Mouse (Mus musculus) heart, embryonic 14.5 days (tissue): ENCODE data around the gene Hcls1. TPM values are rescaled to one million over a fixed set of nuclear protein-coding genes. Genes with fewer than 3 reads are reported as not detected.

Experiments used
- ATAC-seq: fragments of 200-750 bp; cut with Nextera tagmentation; 2 replicates; pipeline ENCODE4 v1.8.0; 2017; ENCODE audit warnings: low read depth, moderate TSS enrichment; ENCODE audit not compliant: insufficient number of reproducible peaks, insufficient read depth, low FRiP score
- H3K27ac ChIP-seq, 2 experiments: fragments of 200-500 bp in 1 of 2; fragments of 300-500 bp in 1 of 2; sonication (generic) in 1 of 2; replicated peaks in 1 of 2; 2 replicates each; pipeline ENCODE4 v1.5.1; 2012 to 2014; ENCODE audit warnings: low read depth in 2 of 2, low read length in 2 of 2, control low read depth in 1 of 2, mild to moderate bottlenecking in 1 of 2, mixed read lengths in 1 of 2; ENCODE audit not compliant: control insufficient read depth in 1 of 2, insufficient read depth in 1 of 2
- H3K27me3 ChIP-seq: fragments of 300-500 bp; sonication (generic); 2 replicates; pipeline ENCODE4 v1.6.1; 2014; ENCODE audit warnings: mild to moderate bottlenecking, low read length, control low read depth; ENCODE audit not compliant: control insufficient read depth, insufficient read depth
- H3K36me3 ChIP-seq: fragments of 300-500 bp; sonication (generic); 2 replicates; pipeline ENCODE4 v1.6.1; 2014; ENCODE audit warnings: mild to moderate bottlenecking, control low read depth, low read length, mixed read lengths; ENCODE audit not compliant: control insufficient read depth, insufficient read depth
- H3K4me1 ChIP-seq, 2 experiments: fragments of 200-500 bp in 1 of 2; fragments of 300-500 bp in 1 of 2; sonication (generic) in 1 of 2; 2 replicates each; pipeline ENCODE4 v1.6.1; 2012 to 2014; ENCODE audit warnings: low read length in 2 of 2, control low read depth in 1 of 2, mixed read lengths in 1 of 2; ENCODE audit not compliant: control insufficient read depth in 2 of 2, insufficient read depth in 2 of 2
- H3K4me2 ChIP-seq: fragments of 300-500 bp; sonication (generic); 2 replicates; pipeline ENCODE4 v1.6.1; 2014; ENCODE audit warnings: mild to moderate bottlenecking, low read length
- H3K4me3 ChIP-seq, 2 experiments: fragments of 200-500 bp in 1 of 2; fragments of 300-500 bp in 1 of 2; sonication (generic) in 1 of 2; 2 replicates each; pipeline ENCODE4 v1.5.1; 2012 to 2014; ENCODE audit warnings: low read length in 2 of 2, mild to moderate bottlenecking in 2 of 2, control low read depth in 1 of 2, low read depth in 1 of 2, moderate library complexity in 1 of 2; ENCODE audit not compliant: control insufficient read depth in 1 of 2, insufficient read depth in 1 of 2
- H3K9ac ChIP-seq: fragments of 300-500 bp; sonication (generic); 2 replicates; pipeline ENCODE4 v1.6.1; 2014; ENCODE audit warnings: mild to moderate bottlenecking, low read length
- H3K9me3 ChIP-seq: fragments of 300-500 bp; sonication (generic); 2 replicates; pipeline ENCODE4 v1.6.1; 2016; ENCODE audit warnings: low read length, control low read depth; ENCODE audit not compliant: control insufficient read depth
- WGBS: fragments of 180-500 bp; shearing (Covaris S2); extraction: QIAGEN DNeasy Blood & Tissue Kit; methylation state at CpG from one replicate; pipeline ENCODE4 v1.1.7; 2014; 5-methylcytosine and 5-hydroxymethylcytosine counted together
- polyA plus RNA-seq: library from polyadenylated mRNA; unstranded; fragments of >200 nt; fragmentation: Nextera tagmentation; extraction: Ambion mirVana; gene quantifications from 2 replicates; pipeline ENCODE4 v1.2.1, GENCODE M21; 2014

Hcls1 gene
- 2.3 and 3.4 TPM in 2 replicates for polyA plus RNA-seq

DNA sequence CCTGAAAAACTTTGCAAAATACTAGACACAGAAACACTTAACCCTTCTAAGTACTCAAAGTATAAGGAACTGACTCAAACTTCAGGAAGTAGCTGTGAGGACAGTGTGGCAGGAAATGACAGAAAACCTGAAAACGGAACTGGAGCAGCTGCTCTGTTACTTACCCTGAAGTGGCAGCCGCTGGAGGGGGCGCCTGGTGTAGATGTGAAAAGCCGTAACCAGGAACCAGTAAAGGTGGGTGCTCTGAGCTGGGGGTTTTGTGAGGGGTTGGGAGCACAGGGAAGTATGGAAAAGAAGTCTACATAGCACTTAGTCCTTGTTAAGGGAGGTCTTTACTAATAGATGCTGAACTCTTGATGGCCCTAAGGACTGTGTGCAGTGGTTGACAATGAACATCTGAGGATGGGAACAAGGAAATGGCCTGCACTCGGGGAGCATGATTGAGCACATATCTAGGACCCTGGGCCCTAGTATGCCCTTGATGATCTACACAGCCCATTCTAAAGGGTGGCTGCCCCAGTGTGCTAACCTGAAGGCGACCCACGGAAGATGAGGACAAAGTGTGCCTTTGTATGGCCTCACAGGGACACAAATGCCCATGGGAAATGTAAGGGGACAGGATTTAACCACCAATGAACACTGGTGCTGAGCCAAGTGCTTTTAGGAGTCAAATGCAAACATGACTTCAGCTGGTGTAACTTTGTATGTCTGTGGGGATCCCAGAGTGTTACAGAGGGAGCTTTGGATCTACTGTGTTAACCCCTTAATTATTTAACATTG, at the start of gene Hcls1:
Gene Hcls1, plus strand, starts transcription at position 143 of the 780 bp plus-strand sequence.
- 67% methylated on average over 7 of the region's 7 CpGs for WGBS
- no peaks in the 10 kb centered on the region for H3K9me3 ChIP-seq
- peaks cover 6 to 15% of the 10 kb centered on the region in 2 experiments; a peak in 2 of 4 replicates for H3K4me1 ChIP-seq
- peak within 1 kb of the TSS; percentile 32 for H3K4me2 ChIP-seq
- peaks cover 35% of the 10 kb centered on the region for H3K36me3 ChIP-seq
- peak within 1 kb of the TSS; percentile 51 to 60 for H3K27ac ChIP-seq
- no peak within 1 kb of the TSS; a peak in 2 of 4 replicates for H3K4me3 ChIP-seq
- peak within 1 kb of the TSS; percentile 35; the same call in 1 of the 2 replicates for H3K9ac ChIP-seq
- no peaks in the 10 kb centered on the region for H3K27me3 ChIP-seq
- no peak for ATAC-seq

DNA sequence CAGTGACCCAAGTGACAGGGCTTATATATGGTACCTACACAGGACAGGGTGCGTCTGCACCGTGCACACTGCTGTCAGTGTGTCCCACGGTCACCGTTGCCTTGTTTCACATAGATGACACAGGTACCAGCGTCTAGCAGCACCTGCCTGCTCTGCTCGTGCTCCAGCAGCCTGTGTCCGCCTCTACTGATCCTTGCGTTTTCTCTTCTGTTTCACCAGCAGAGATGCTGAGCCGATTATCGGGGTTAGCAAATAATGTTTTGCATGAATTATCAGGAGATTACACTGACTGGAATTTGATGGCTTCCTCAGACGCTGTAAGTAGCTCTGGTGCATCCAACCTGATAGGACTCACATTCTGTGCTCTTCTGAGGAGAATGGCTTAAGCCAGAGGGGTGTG, 48.9 kb upstream of the Hcls1 start:
- Histone ChIP-seq H3K27me3 (no peaks in the 10 kb centered on the region), H3K9me3 (no peaks in the 10 kb centered on the region), H3K4me3 (no peak overlapping the region), H3K9ac (no peak overlapping the region), H3K36me3 (peaks cover 51% of the 10 kb centered on the region), H3K4me1 (no peaks in the 10 kb centered on the region), H3K4me2 (no peak overlapping the region), H3K27ac (no peak overlapping the region)
- no peak for ATAC-seq
- 90% methylated on average over 11 of the region's 11 CpGs for WGBS

DNA sequence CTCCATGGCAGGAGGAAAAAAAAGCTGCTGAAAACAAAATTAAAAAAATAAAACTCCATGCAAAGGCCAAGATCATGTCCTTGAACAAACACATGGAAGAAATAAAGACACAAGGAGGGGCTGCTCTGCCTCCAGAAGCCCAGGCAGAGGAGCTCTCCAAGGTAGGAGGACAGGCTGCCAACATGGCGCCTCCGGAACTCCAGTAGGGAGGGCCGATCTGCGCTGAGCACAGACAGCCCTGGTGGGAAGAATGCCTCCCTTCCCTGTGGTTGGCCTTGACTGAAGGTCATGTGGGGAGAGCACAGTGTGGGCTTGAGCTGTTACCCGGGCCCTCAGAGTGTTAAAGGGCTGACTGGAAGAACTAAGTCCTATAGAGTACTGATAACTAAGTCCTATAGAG, 47.2 kb upstream of the Hcls1 start:
- no peak for ATAC-seq
- Histone ChIP-seq H3K9ac (no peak overlapping the region), H3K4me2 (no peak overlapping the region), H3K27me3 (no peaks in the 10 kb centered on the region), H3K4me3 (no peak overlapping the region), H3K4me1 (no peaks in the 10 kb centered on the region), H3K9me3 (no peaks in the 10 kb centered on the region), H3K36me3 (peaks cover 67% of the 10 kb centered on the region), H3K27ac (no peak overlapping the region)
- WGBS = 71% methylated on average over 5 of the region's 5 CpGs

DNA sequence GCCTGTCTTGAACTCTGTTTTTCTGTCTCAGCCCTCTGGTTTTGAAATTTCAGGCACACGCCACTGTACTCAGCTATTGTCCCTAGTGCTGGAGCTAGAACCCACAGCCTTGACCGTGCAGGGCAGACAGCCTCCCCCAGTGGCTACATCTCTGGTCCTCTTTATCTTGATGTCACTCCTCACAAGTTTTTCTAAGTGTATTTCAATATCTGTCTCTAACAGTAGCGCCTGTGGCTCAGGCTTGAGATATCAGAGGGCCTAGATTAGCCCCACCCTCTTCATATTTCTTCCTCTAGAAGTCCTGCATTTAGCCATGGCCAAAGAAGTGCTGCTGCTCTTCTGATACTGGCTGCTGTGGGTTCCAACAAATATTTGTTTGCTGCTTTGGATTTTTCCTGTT, 44.2 kb upstream of the Hcls1 start:
- H3K4me2 ChIP-seq = no peak overlapping the region
- H3K36me3 ChIP-seq = peaks cover 93% of the 10 kb centered on the region
- WGBS = 86% methylated on average over 3 of the region's 3 CpGs
- no peaks in the 10 kb centered on the region for H3K27me3 ChIP-seq
- no peak for ATAC-seq
- H3K4me1 ChIP-seq = no peaks in the 10 kb centered on the region
- H3K9me3 ChIP-seq = no peaks in the 10 kb centered on the region
- H3K9ac ChIP-seq = no peak overlapping the region
- H3K27ac ChIP-seq = no peak overlapping the region
- H3K4me3 ChIP-seq = no peak overlapping the region

DNA sequence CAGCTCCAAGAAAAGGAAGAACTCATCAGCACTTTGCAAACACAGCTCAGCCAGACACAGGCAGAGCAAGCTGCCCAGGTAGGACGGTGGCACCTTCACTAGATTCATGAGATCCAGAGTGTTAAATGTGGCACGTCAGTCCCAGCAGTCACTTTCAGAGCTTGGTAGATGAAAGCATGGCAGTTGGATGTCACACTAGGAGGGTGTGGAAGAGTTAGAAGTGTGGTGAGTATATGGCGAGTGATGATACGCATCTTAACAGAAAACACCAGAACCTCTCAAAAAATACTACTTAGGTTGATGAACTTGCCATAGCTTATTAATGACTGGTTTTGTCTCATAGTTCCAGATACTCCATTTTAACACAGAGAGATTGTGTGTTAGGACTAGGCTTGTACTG, 43.4 kb upstream of the Hcls1 start:
- no peak overlapping the region for H3K4me3 ChIP-seq
- no peaks in the 10 kb centered on the region for H3K27me3 ChIP-seq
- no peaks in the 10 kb centered on the region for H3K4me1 ChIP-seq
- H3K4me2 ChIP-seq = no peak overlapping the region
- H3K27ac ChIP-seq = no peak overlapping the region
- H3K36me3 ChIP-seq = peaks cover 94% of the 10 kb centered on the region
- ATAC-seq = no peak
- no peaks in the 10 kb centered on the region for H3K9me3 ChIP-seq
- no peak overlapping the region for H3K9ac ChIP-seq
- 93% methylated on average over 4 of the region's 4 CpGs for WGBS

DNA sequence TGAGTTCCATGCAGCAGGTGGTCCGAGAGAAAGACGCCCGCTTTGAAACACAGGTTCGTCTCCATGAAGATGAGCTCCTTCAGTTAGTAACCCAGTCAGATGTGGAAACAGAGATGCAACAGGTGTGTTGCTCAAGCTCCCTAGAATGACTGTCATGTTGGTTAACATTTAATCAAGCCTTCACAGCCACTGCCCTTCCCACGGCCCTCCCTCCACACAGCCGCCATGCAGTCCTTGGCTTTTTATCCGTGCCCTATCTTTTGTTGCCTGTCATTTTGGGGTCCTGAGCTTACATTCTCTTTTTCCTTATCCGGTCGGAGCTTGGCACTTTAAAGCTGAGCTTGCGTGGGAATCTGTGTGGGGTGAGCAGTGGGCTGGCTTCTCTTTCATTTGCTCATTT, 41.5 kb upstream of the Hcls1 start:
- ATAC-seq = no peak
- Histone ChIP-seq H3K4me2 (no peak overlapping the region), H3K9me3 (no peaks in the 10 kb centered on the region), H3K36me3 (peaks cover 94% of the 10 kb centered on the region), H3K27me3 (no peaks in the 10 kb centered on the region), H3K4me3 (no peak overlapping the region), H3K4me1 (no peaks in the 10 kb centered on the region), H3K27ac (no peak overlapping the region), H3K9ac (no peak overlapping the region)
- WGBS = 87% methylated on average over 10 of the region's 10 CpGs

DNA sequence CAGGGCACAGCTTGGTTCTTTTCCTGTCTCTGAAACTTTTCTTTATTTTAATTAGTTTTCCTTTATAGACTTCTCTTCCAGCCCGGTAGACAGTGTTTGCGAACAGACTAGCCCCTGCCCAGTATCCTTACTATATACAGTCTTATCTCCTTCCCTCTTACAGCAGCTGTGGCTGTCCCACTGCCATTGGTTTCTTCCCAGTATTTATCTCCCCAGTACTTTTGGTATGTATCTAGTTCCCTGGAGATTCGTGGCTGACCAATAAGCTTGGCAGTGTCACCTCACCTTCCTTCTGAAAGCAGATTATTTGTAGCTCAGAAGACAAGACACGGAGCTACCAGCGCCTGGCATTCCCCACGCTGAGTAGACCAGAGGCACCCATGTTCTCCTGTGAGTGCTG, 38.1 kb upstream of the Hcls1 start:
- no peak for ATAC-seq
- no peak overlapping the region for H3K4me3 ChIP-seq
- no peaks in the 10 kb centered on the region for H3K4me1 ChIP-seq
- H3K27ac ChIP-seq = no peak overlapping the region
- H3K36me3 ChIP-seq = peaks cover 95% of the 10 kb centered on the region
- no peaks in the 10 kb centered on the region for H3K9me3 ChIP-seq
- H3K4me2 ChIP-seq = no peak overlapping the region
- WGBS = 61% methylated on average over 6 of the region's 6 CpGs
- no peak overlapping the region for H3K9ac ChIP-seq
- no peaks in the 10 kb centered on the region for H3K27me3 ChIP-seq

DNA sequence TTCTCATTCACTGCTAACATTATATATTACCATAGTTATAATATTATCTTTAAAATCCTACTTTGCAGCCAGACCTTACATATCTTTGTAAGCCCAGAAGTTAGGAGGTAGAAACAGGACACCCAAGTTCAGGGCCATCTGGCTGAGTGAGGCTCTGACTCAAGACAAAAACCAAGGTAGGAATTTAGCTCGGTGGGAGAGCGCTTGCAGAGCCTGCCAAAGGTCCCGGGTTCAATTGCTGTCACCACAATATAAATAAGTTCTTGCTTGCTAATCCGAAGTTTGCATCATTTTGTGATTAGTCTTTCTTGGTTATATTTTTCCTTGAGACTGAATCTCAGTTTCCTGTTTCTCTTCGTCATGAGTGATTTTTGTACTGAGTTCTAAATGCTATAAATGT, 31.6 kb upstream of the Hcls1 start:
- Histone ChIP-seq H3K9ac (no peak overlapping the region), H3K27ac (no peak overlapping the region), H3K4me2 (no peak overlapping the region), H3K4me3 (no peak overlapping the region), H3K9me3 (no peaks in the 10 kb centered on the region), H3K4me1 (no peaks in the 10 kb centered on the region), H3K36me3 (peaks cover 81% of the 10 kb centered on the region), H3K27me3 (no peaks in the 10 kb centered on the region)
- 89% methylated on average over 5 of the region's 5 CpGs for WGBS
- no peak for ATAC-seq
